Comparison of ENCODE assay signal across 8 mouse cellular contexts in genomic region chr9:98538713-98539360, GRCm38 (mm10). TPM values are rescaled to one million over a fixed set of nuclear protein-coding genes. Genes with fewer than 3 reads are reported as not detected.
A peak's percentile ranks its signal among the peaks of the same experiment; 100 is the strongest.
DNase-seq lines count a peak whose midpoint lies in the region; ATAC-seq and TF ChIP-seq lines count a peak whose summit lies in the region.

No protein-coding gene starts in this region.

- DNase-seq in spleen, adult 2 months (ENCODE audit: low read depth in 1 of 2, low spot score in 2 of 2), result peak in 1 of 2 experiments; percentile 20
- no peak for DNase-seq in spleen, adult 12 weeks (ENCODE audit: low spot score)
- DNase-seq in embryo, embryonic 11.5 days (ENCODE audit: low read depth, low spot score), result peak; percentile 71
- DNase-seq in heart, adult 11 months, result peak; percentile 93
- DNase-seq in kidney, adult 11 months, result peak; percentile 42
- DNase-seq in left cerebral cortex, postnatal 36 days (ENCODE audit: low spot score in 2 of 2), result peak; percentile 44 to 74
- peak; percentile 92 for DNase-seq in midbrain, embryonic 11.5 days (ENCODE audit: low spot score, missing footprints)

- TF ChIP-seq POLR2A in spleen, adult 2 months (IDR thresholded peaks at IDR 0.05; ENCODE audit: low read depth, low read length), result no peak
- no peak for TF ChIP-seq POLR2A in small intestine, adult 2 months (IDR thresholded peaks at IDR 0.05; ENCODE audit: low read depth, low read length)

- H3K36me3 ChIP-seq in spleen, adult 2 months (ENCODE audit: control insufficient read depth, insufficient read depth, low read length), result no peaks in the 10 kb centered on the region
- H3K36me3 ChIP-seq in midbrain, embryonic 11.5 days (ENCODE audit: control insufficient read depth, insufficient read depth, low read length), result no peaks in the 10 kb centered on the region
- H3K36me3 ChIP-seq in small intestine, adult 2 months (ENCODE audit: control insufficient read depth, insufficient read depth, low read length), result no peaks in the 10 kb centered on the region

- ATAC-seq in midbrain, embryonic 11.5 days (ENCODE audit: low FRiP score), result peak; percentile 76; the same call in 1 of the 2 replicates

- no peaks in the 10 kb centered on the region for H3K9me3 ChIP-seq in midbrain, embryonic 11.5 days (ENCODE audit: control insufficient read depth, low read length)

- intact Hi-C loops in left cerebral cortex, postnatal 36 days (cut with DNase I), result loop anchor here (2.0 to 10.0 kb wide), 5 partner anchors 96 to 1364 kb away; partner anchors contain the start of gene Clstn2

- H3K4me2 ChIP-seq in midbrain, embryonic 11.5 days, result peak overlapping the region; percentile 12; the same call in 1 of the 2 replicates

- 11% methylated on average over 13 of the region's 13 CpGs for WGBS in spleen, adult 2 months
- WGBS in midbrain, embryonic 11.5 days, result 7% methylated on average over 13 of the region's 13 CpGs
- 4% methylated on average over 13 of the region's 13 CpGs for WGBS in small intestine, adult 2 months

- H3K4me1 ChIP-seq in spleen, adult 2 months (ENCODE audit: control insufficient read depth, insufficient read depth, insufficient read length), result no peaks in the 10 kb centered on the region
- no peaks in the 10 kb centered on the region for H3K4me1 ChIP-seq in midbrain, embryonic 11.5 days (ENCODE audit: control insufficient read depth, insufficient read depth, low read length)
- H3K4me1 ChIP-seq in small intestine, adult 2 months (ENCODE audit: control insufficient read depth, insufficient read depth, insufficient read length, low read length), result peaks cover 2% of the 10 kb centered on the region; the same call in 1 of the 2 replicates

- no peak overlapping the region for H3K4me3 ChIP-seq in spleen, adult 2 months (ENCODE audit: extremely low read depth, insufficient read depth, insufficient read length)
- no peak overlapping the region for H3K4me3 ChIP-seq in midbrain, embryonic 11.5 days (ENCODE audit: low read depth, low read length)
- H3K4me3 ChIP-seq in small intestine, adult 2 months (ENCODE audit: low read depth, low read length), result no peak overlapping the region

- no peaks in the 10 kb centered on the region for H3K27me3 ChIP-seq in spleen, adult 2 months (ENCODE audit: control insufficient read depth, insufficient read depth, low read length)
- no peaks in the 10 kb centered on the region for H3K27me3 ChIP-seq in midbrain, embryonic 11.5 days (ENCODE audit: control insufficient read depth, insufficient read depth, low read length)
- no peaks in the 10 kb centered on the region for H3K27me3 ChIP-seq in small intestine, adult 2 months (ENCODE audit: control insufficient read depth, insufficient read depth, low read length)

- H3K9ac ChIP-seq in midbrain, embryonic 11.5 days (ENCODE audit: low read length), result no peak overlapping the region

- peak; percentile 28; the same call in 1 of the 2 replicates for TF ChIP-seq CTCF in spleen, adult 2 months (IDR thresholded peaks at IDR 0.05; ENCODE audit: extremely low read depth, insufficient read depth, insufficient read length, insufficient replicate concordance)
- peak; percentile 41; the same call in 1 of the 2 replicates for TF ChIP-seq CTCF in small intestine, adult 2 months (IDR thresholded peaks at IDR 0.05; ENCODE audit: extremely low read depth, insufficient read length, insufficient replicate concordance, low read depth, low read length)

- no peak overlapping the region for H3K27ac ChIP-seq in spleen, adult 2 months (ENCODE audit: insufficient read depth, low read length)
- H3K27ac ChIP-seq in midbrain, embryonic 11.5 days (ENCODE audit: low read depth, low read length), result no peak overlapping the region
- no peak overlapping the region for H3K27ac ChIP-seq in small intestine, adult 2 months (ENCODE audit: insufficient read depth, low read depth, low read length)

RNA-seq across cellular contexts. Expression of gene Copb2, which starts 24.7 kb away (rescaled TPM):
- polyA plus RNA-seq in spleen, adult 2 months (2012; rRNA removed), result 13.3 and 15.7 TPM in 2 replicates
- total RNA-seq in left cerebral cortex, postnatal 36 days (2021), result 10 to 100 TPM; 80.7 to 90.5 TPM
- 174 and 194 TPM in 2 replicates for polyA plus RNA-seq in midbrain, embryonic 11.5 days (2014; fragmentation: Nextera tagmentation; extraction: Ambion mirVana)
- 12.1 and 25.5 TPM in 2 replicates for polyA plus RNA-seq in small intestine, adult 2 months (2012; rRNA removed)

RNA-seq across cellular contexts. Expression of gene Rbp2, which starts 52.9 kb away (rescaled TPM):
- not detected in 2 replicates for polyA plus RNA-seq in spleen, adult 2 months (2012; rRNA removed)
- total RNA-seq in left cerebral cortex, postnatal 36 days (2021), result not detected
- 0.48 and 0.69 TPM in 2 replicates for polyA plus RNA-seq in midbrain, embryonic 11.5 days (2014; fragmentation: Nextera tagmentation; extraction: Ambion mirVana)
- 341 and 589 TPM in 2 replicates for polyA plus RNA-seq in small intestine, adult 2 months (2012; rRNA removed)

Comparison
In these comparisons a context has a peak if more than half of its experiments do, and no peak if none do; other contexts are left out.
1. RNA of gene Rbp2, which starts 52.9 kb away (polyA plus RNA-seq): 341 to 589 TPM in small intestine, adult 2 months; 0.48 to 0.69 TPM in midbrain, embryonic 11.5 days and not detected in spleen, adult 2 months; every median in the first group is over 100 times any median in the second.